Mouse (Mus musculus) liver, postnatal 0 days (tissue): ENCODE results near the gene Dennd1c. TPM values are rescaled to one million over a fixed set of nuclear protein-coding genes. Genes with fewer than 3 reads are reported as not detected.

Experiments used
- ATAC-seq: fragments of 200-750 bp; cut with Nextera tagmentation; 2 replicates; pipeline ENCODE4 v1.8.0; 2017; ENCODE audit warnings: mild to moderate bottlenecking, moderate library complexity
- DNase-seq: peaks from one replicate; pipeline ENCODE4 v3.0.0-alpha.2; 2016
- H3K27ac ChIP-seq: fragments of 300-500 bp; sonication (generic); 2 replicates; pipeline ENCODE4 v1.5.1; 2014; ENCODE audit warnings: antibody characterized with exemption, moderate library complexity, mild to moderate bottlenecking, low read depth
- H3K27me3 ChIP-seq: fragments of 300-500 bp; sonication (generic); 2 replicates; pipeline ENCODE4 v1.6.1; 2014; ENCODE audit warnings: low read length, control low read depth, mixed read lengths; ENCODE audit not compliant: insufficient read depth
- H3K36me3 ChIP-seq: fragments of 300-500 bp; sonication (generic); replicated peaks from 2 replicates; pipeline ENCODE4 v1.6.1; 2014; ENCODE audit warnings: mild to moderate bottlenecking, control low read depth, low read length, moderate library complexity, mixed read lengths; ENCODE audit not compliant: insufficient read depth
- H3K4me1 ChIP-seq: fragments of 300-500 bp; sonication (generic); 2 replicates; pipeline ENCODE4 v1.6.1; 2014; ENCODE audit warnings: antibody characterized with exemption, mild to moderate bottlenecking, control low read depth; ENCODE audit not compliant: insufficient read depth
- H3K4me2 ChIP-seq: fragments of 300-500 bp; sonication (generic); 2 replicates; pipeline ENCODE4 v1.6.1; 2014; ENCODE audit warnings: low read depth, mild to moderate bottlenecking, low read length, moderate library complexity, mixed read lengths
- H3K4me3 ChIP-seq: fragments of 300-500 bp; sonication (generic); 2 replicates; pipeline ENCODE4 v1.5.1; 2014; ENCODE audit warnings: low read depth, low read length
- H3K9ac ChIP-seq: fragments of 300-500 bp; sonication (generic); replicated peaks from 2 replicates; pipeline ENCODE4 v1.6.1; 2014; ENCODE audit warnings: mild to moderate bottlenecking, moderate library complexity
- H3K9me3 ChIP-seq: fragments of 300-500 bp; sonication (generic); 2 replicates; pipeline ENCODE4 v1.6.1; 2016; ENCODE audit warnings: mild to moderate bottlenecking, control low read depth, low read length, mixed read lengths
- CTCF ChIP-seq: sonication (generic); IDR thresholded peaks from 2 replicates; pipeline ENCODE4 v1.5.1; 2016; ENCODE audit warnings: antibody characterized with exemption, low read depth
- EP300 ChIP-seq: IDR thresholded peaks from 2 replicates; pipeline ENCODE4 v1.6.1; 2016; ENCODE audit warnings: antibody characterized with exemption, low read depth, mild to moderate bottlenecking
- WGBS: fragments of 180-500 bp; shearing (Covaris S2); extraction: QIAGEN DNeasy Blood & Tissue Kit; methylation state at CpG from one replicate; pipeline ENCODE4 v1.1.7; 2014; ENCODE audit not compliant: insufficient replicate concordance; 5-methylcytosine and 5-hydroxymethylcytosine counted together
- polyA plus RNA-seq: library from polyadenylated mRNA; unstranded; fragments of >200 nt; fragmentation: Nextera tagmentation; extraction: Ambion mirVana; gene quantifications from 2 replicates; pipeline ENCODE4 v1.2.1, GENCODE M21; 2015

Gene Dennd1c
- polyA plus RNA-seq, 1 experiment from 2014 or later, result 3.5 TPM

- ATAC-seq, result peak; percentile 37
- no peaks in the 10 kb centered on the region for H3K27me3 ChIP-seq
- no peak for DNase-seq
- 61% methylated on average over 5 of the region's 5 CpGs for WGBS
- no peak overlapping the region for H3K4me3 ChIP-seq
- no peaks in the 10 kb centered on the region for H3K9me3 ChIP-seq
- H3K4me2 ChIP-seq, result no peak overlapping the region
- no peaks in the 10 kb centered on the region for H3K4me1 ChIP-seq
- peaks cover 49% of the 10 kb centered on the region for H3K36me3 ChIP-seq
- peak; percentile 76 for TF ChIP-seq EP300
- TF ChIP-seq CTCF, result no peak
- peak overlapping the region; percentile 71 for H3K27ac ChIP-seq
- H3K9ac ChIP-seq, result no peak overlapping the region
These were observed 57.4 kb downstream of the Dennd1c start for GRCm38 (mm10) chr17:57020960-57021359.

- H3K27me3 ChIP-seq, result no peaks in the 10 kb centered on the region
- no peak overlapping the region for H3K9ac ChIP-seq
- H3K9me3 ChIP-seq, result no peaks in the 10 kb centered on the region
- no peak overlapping the region for H3K4me2 ChIP-seq
- peaks cover 37% of the 10 kb centered on the region for H3K36me3 ChIP-seq
- peak overlapping the region; percentile 71 for H3K27ac ChIP-seq
- H3K4me1 ChIP-seq, result no peaks in the 10 kb centered on the region
- no peak overlapping the region for H3K4me3 ChIP-seq
- ATAC-seq (peak; percentile 83), DNase-seq (no peak)
- TF ChIP-seq EP300 (peak; percentile 93), CTCF (no peak)
- WGBS, result 48% methylated on average over 2 of the region's 2 CpGs
These were observed 58.6 kb downstream of the Dennd1c start for GRCm38 (mm10) chr17:57019693-57020092.

Other genes with a start within 250 kb of the Dennd1c start
- 3.1 and 3.6 TPM in 2 replicates for gene Rfx2, start 247.5 kb downstream of the Dennd1c start, polyA plus RNA-seq
- not detected in 2 replicates for gene Acsbg2, start 204.1 kb downstream of the Dennd1c start, polyA plus RNA-seq
- 0.04 TPM in 1 of 2 replicates, not detected in the other for gene 1700061G19Rik, start 203.0 kb downstream of the Dennd1c start, polyA plus RNA-seq
- 4.6 and 4.8 TPM in 2 replicates for gene Mllt1, start 143.1 kb downstream of the Dennd1c start, polyA plus RNA-seq
- gene Acer1, start 96.4 kb downstream of the Dennd1c start, polyA plus RNA-seq, result not detected in 2 replicates
- 68.2 and 71.3 TPM in 2 replicates for gene Clpp, start 88.2 kb downstream of the Dennd1c start, polyA plus RNA-seq
- 22.9 and 23.9 TPM in 2 replicates for gene Alkbh7, start 81.2 kb downstream of the Dennd1c start, polyA plus RNA-seq
- not detected in 2 replicates for gene Pspn, start 78.5 kb downstream of the Dennd1c start, polyA plus RNA-seq
- 26.7 and 31.3 TPM in 2 replicates for gene Gtf2f1, start 67.2 kb downstream of the Dennd1c start, polyA plus RNA-seq
- gene Gm17949, start 67.0 kb downstream of the Dennd1c start, polyA plus RNA-seq, result 0.09 and 0.18 TPM in 2 replicates
- 14.6 and 16.6 TPM in 2 replicates for gene Khsrp, start 47.0 kb downstream of the Dennd1c start, polyA plus RNA-seq
- gene Slc25a41, start 36.9 kb downstream of the Dennd1c start, polyA plus RNA-seq, result not detected in 2 replicates
- 33.0 and 39.9 TPM in 2 replicates for gene Crb3, start 19.4 kb downstream of the Dennd1c start, polyA plus RNA-seq
- gene Slc25a23, start 18.7 kb downstream of the Dennd1c start, polyA plus RNA-seq, result 12.7 and 12.8 TPM in 2 replicates
- gene Tubb4a, start 9.3 kb upstream of the Dennd1c start, polyA plus RNA-seq, result 0.23 and 0.30 TPM in 2 replicates
- 0.21 and 0.56 TPM in 2 replicates for gene Tnfsf9, start 26.8 kb upstream of the Dennd1c start, polyA plus RNA-seq
- not detected in 2 replicates for gene Cd70, start 71.3 kb upstream of the Dennd1c start, polyA plus RNA-seq
- gene Tnfsf14, start 115.7 kb upstream of the Dennd1c start, polyA plus RNA-seq, result 1.7 and 1.9 TPM in 2 replicates
- 1,136 and 1,364 TPM in 2 replicates for gene C3, start 149.6 kb upstream of the Dennd1c start, polyA plus RNA-seq
- gene Gpr108, start 169.9 kb upstream of the Dennd1c start, polyA plus RNA-seq, result 9.0 and 9.2 TPM in 2 replicates
- gene Trip10, start 170.9 kb upstream of the Dennd1c start, polyA plus RNA-seq, result 9.3 TPM in 2 replicates
- gene Vav1, start 200.6 kb upstream of the Dennd1c start, polyA plus RNA-seq, result 13.1 and 14.1 TPM in 2 replicates